Mouse (Mus musculus) MEL (cell line): ENCODE results near the gene Prps1. TPM values are rescaled to one million over a fixed set of nuclear protein-coding genes. Genes with fewer than 3 reads are reported as not detected.

Experiments
- DNase-seq: peaks from one replicate; pipeline ENCODE4 v3.0.0; 2011; ENCODE audit warnings: low read depth, low spot score
- H3K27ac ChIP-seq: 2 replicates; pipeline ENCODE4 v1.5.1; 2012; ENCODE audit warnings: low read depth, mild to moderate bottlenecking, control low read depth, low read length, moderate library complexity; ENCODE audit not compliant: control insufficient read depth
- H3K27me3 ChIP-seq, 2 experiments: fragments of 150-350 bp in 1 of 2; sonication (generic) in 1 of 2; 2 replicates each; pipeline ENCODE4 v1.6.1; 2012; ENCODE audit warnings: low read length in 2 of 2, mild to moderate bottlenecking in 2 of 2, improper control_type of control experiment in 1 of 2, moderate library complexity in 1 of 2; ENCODE audit not compliant: insufficient read depth in 2 of 2, control insufficient read depth in 1 of 2
- H3K36me3 ChIP-seq, 2 experiments: 2 replicates each; pipeline ENCODE4 v1.6.1; 2012 to 2014; ENCODE audit warnings: low read length in 2 of 2, improper control_type of control experiment in 1 of 2, inconsistent platforms in 1 of 2, mild to moderate bottlenecking in 1 of 2; ENCODE audit not compliant: insufficient read depth in 2 of 2, control insufficient read depth in 1 of 2
- H3K4me1 ChIP-seq, 2 experiments: fragments of 150-350 bp in 1 of 2; sonication (generic) in 1 of 2; 2 replicates each; pipeline ENCODE4 v1.6.1; 2012; ENCODE audit warnings: low read length in 2 of 2, improper control_type of control experiment in 1 of 2, mild to moderate bottlenecking in 1 of 2; ENCODE audit not compliant: insufficient read depth in 2 of 2, control insufficient read depth in 1 of 2
- H3K4me3 ChIP-seq, 2 experiments: fragments of 150-350 bp in 1 of 2; sonication (generic) in 1 of 2; 2 replicates each; pipeline ENCODE4 v1.5.1; 2012; ENCODE audit warnings: low read depth in 2 of 2, low read length in 2 of 2, mild to moderate bottlenecking in 2 of 2, moderate library complexity in 2 of 2, control low read depth in 1 of 2, improper control_type of control experiment in 1 of 2; ENCODE audit not compliant: control insufficient read depth in 1 of 2, insufficient read depth in 1 of 2
- H3K79me2 ChIP-seq: 2 replicates; pipeline ENCODE4 v1.6.1; 2012; ENCODE audit warnings: mild to moderate bottlenecking, low read length, moderate library complexity; ENCODE audit not compliant: control insufficient read depth, poor library complexity, insufficient read depth
- H3K9ac ChIP-seq: 2 replicates; pipeline ENCODE4 v1.6.1; 2012; ENCODE audit warnings: low read depth, mild to moderate bottlenecking, control low read depth, low read length, moderate library complexity; ENCODE audit not compliant: control insufficient read depth, poor library complexity, severe bottlenecking
- H3K9me3 ChIP-seq: fragments of 150-350 bp; sonication (generic); replicated peaks from 2 replicates; pipeline ENCODE4 v1.6.1; 2012; ENCODE audit warnings: mild to moderate bottlenecking, low read length, improper control_type of control experiment, moderate library complexity; ENCODE audit not compliant: insufficient read depth
- BHLHE40 ChIP-seq: IDR thresholded peaks from 2 replicates; pipeline ENCODE4 v1.6.1; 2012; ENCODE audit warnings: low read depth, mild to moderate bottlenecking, inconsistent platforms, low read length, improper control_type of control experiment, borderline replicate concordance
- CTCF ChIP-seq, 3 experiments: IDR thresholded peaks in 2 of 3; conservative IDR thresholded peaks in 1 of 3; 2 replicates each; pipeline ENCODE4 v1.5.1; 2011 to 2012; ENCODE audit warnings: low read length in 3 of 3, low read depth in 2 of 3, mild to moderate bottlenecking in 2 of 3, improper control_type of control experiment in 1 of 3, inconsistent platforms in 1 of 3, mixed read lengths in 1 of 3, moderate library complexity in 1 of 3; ENCODE audit not compliant: control insufficient read depth in 1 of 3, insufficient read depth in 1 of 3, poor library complexity in 1 of 3, severe bottlenecking in 1 of 3
- ETS1 ChIP-seq: IDR thresholded peaks from 2 replicates; pipeline ENCODE4 v1.6.1; 2012; ENCODE audit warnings: low read depth, mild to moderate bottlenecking, inconsistent platforms, low read length, improper control_type of control experiment, moderate library complexity
- GABPA ChIP-seq: IDR thresholded peaks from 2 replicates; pipeline ENCODE4 v1.6.1; 2012; ENCODE audit warnings: low read depth, mild to moderate bottlenecking, inconsistent platforms, low read length, improper control_type of control experiment, moderate library complexity
- GATA1 ChIP-seq: IDR thresholded peaks from 2 replicates; pipeline ENCODE4 v1.6.1; 2011; ENCODE audit warnings: low read depth, low read length, improper control_type of control experiment
- HCFC1 ChIP-seq: IDR thresholded peaks from 2 replicates; pipeline ENCODE4 v1.6.1; 2012; ENCODE audit warnings: low read depth, mild to moderate bottlenecking, inconsistent platforms, low read length, improper control_type of control experiment, moderate library complexity
- JUND ChIP-seq: IDR thresholded peaks from 2 replicates; pipeline ENCODE4 v1.6.1; 2011; ENCODE audit warnings: low read depth, mild to moderate bottlenecking, improper control_type of control experiment, low read length
- MAFK ChIP-seq: IDR thresholded peaks from 2 replicates; pipeline ENCODE4 v1.6.1; 2011; ENCODE audit warnings: low read depth, mild to moderate bottlenecking, low read length, improper control_type of control experiment, borderline replicate concordance
- MAX ChIP-seq: IDR thresholded peaks from 2 replicates; pipeline ENCODE4 v1.6.1; 2011; ENCODE audit warnings: low read length, improper control_type of control experiment
- MAZ ChIP-seq: IDR thresholded peaks from 2 replicates; pipeline ENCODE4 v1.6.1; 2012; ENCODE audit warnings: low read depth, mild to moderate bottlenecking, inconsistent platforms, low read length, improper control_type of control experiment
- MXI1 ChIP-seq: IDR thresholded peaks from 2 replicates; pipeline ENCODE4 v1.6.1; 2011; ENCODE audit warnings: mild to moderate bottlenecking, low read depth, low read length, improper control_type of control experiment
- MYB ChIP-seq: IDR thresholded peaks from 2 replicates; pipeline ENCODE4 v1.6.1; 2011; ENCODE audit warnings: mild to moderate bottlenecking, low read depth, low read length, improper control_type of control experiment
- MYC ChIP-seq: IDR thresholded peaks from 2 replicates; pipeline ENCODE4 v1.6.1; 2011; ENCODE audit warnings: low read depth, mild to moderate bottlenecking, low read length, improper control_type of control experiment, moderate library complexity
- NELFE ChIP-seq: IDR thresholded peaks from 2 replicates; pipeline ENCODE4 v1.6.1; 2011; ENCODE audit warnings: low read depth, low read length, improper control_type of control experiment
- POLR2A ChIP-seq, 2 experiments: IDR thresholded peaks; 2 replicates each; pipeline ENCODE4 v1.6.1; 2011 to 2012; ENCODE audit warnings: low read length in 2 of 2, mild to moderate bottlenecking in 2 of 2, control low read depth in 1 of 2, improper control_type of control experiment in 1 of 2, low read depth in 1 of 2, moderate library complexity in 1 of 2; ENCODE audit not compliant: control insufficient read depth in 1 of 2, insufficient read depth in 1 of 2, poor library complexity in 1 of 2
- RCOR1 ChIP-seq: IDR thresholded peaks from 2 replicates; pipeline ENCODE4 v1.6.1; 2012; ENCODE audit warnings: low read depth, mild to moderate bottlenecking, inconsistent platforms, low read length, improper control_type of control experiment
- TAL1 ChIP-seq: IDR thresholded peaks from 2 replicates; pipeline ENCODE4 v1.6.1; 2012; ENCODE audit warnings: mild to moderate bottlenecking, inconsistent platforms, low read length, moderate library complexity, mixed read lengths
- TBP ChIP-seq: IDR thresholded peaks from 2 replicates; pipeline ENCODE4 v1.8.0; 2011; ENCODE audit warnings: low read depth, low read length, improper control_type of control experiment
- TCF12 ChIP-seq: IDR thresholded peaks from 2 replicates; pipeline ENCODE4 v1.6.1; 2014; ENCODE audit warnings: low read depth, mild to moderate bottlenecking, inconsistent platforms, low read length, improper control_type of control experiment, moderate library complexity
- UBTF ChIP-seq: IDR thresholded peaks from 2 replicates; pipeline ENCODE4 v1.6.1; 2012; ENCODE audit warnings: low read depth, mild to moderate bottlenecking, inconsistent platforms, low read length, improper control_type of control experiment, moderate library complexity, borderline replicate concordance; ENCODE audit not compliant: insufficient read depth
- USF1 ChIP-seq: IDR thresholded peaks from 2 replicates; pipeline ENCODE4 v1.6.1; 2014; ENCODE audit warnings: low read depth, mild to moderate bottlenecking, inconsistent platforms, low read length, improper control_type of control experiment, moderate library complexity
- ZC3H11A ChIP-seq: IDR thresholded peaks from 2 replicates; pipeline ENCODE4 v1.6.1; 2012; ENCODE audit warnings: low read depth, mild to moderate bottlenecking, inconsistent platforms, low read length, improper control_type of control experiment
- ZKSCAN1 ChIP-seq: IDR thresholded peaks from 2 replicates; pipeline ENCODE4 v1.6.1; 2012; ENCODE audit warnings: low read depth, mild to moderate bottlenecking, inconsistent platforms, low read length, improper control_type of control experiment, moderate library complexity
- ZMIZ1 ChIP-seq: IDR thresholded peaks from 2 replicates; pipeline ENCODE4 v1.6.1; 2012; ENCODE audit warnings: low read depth, mild to moderate bottlenecking, inconsistent platforms, low read length, improper control_type of control experiment, moderate library complexity
- ZNF384 ChIP-seq: IDR thresholded peaks from 2 replicates; pipeline ENCODE4 v1.6.1; 2012; ENCODE audit warnings: low read depth, mild to moderate bottlenecking, inconsistent platforms, low read length, improper control_type of control experiment
- polyA plus RNA-seq, 2 experiments: library from polyadenylated mRNA; stranded (reverse) in 1 of 2; unstranded in 1 of 2; fragments of >175 nt in 1 of 2; fragments of >200 nt in 1 of 2; gene quantifications; 2 replicates each; pipeline versions ENCODE4 v1.2.1 to v1.2.4; 2012; ENCODE audit warnings: low replicate concordance in 2 of 2, low read depth in 1 of 2; ENCODE audit not compliant: insufficient read length in 2 of 2, insufficient read depth in 1 of 2, missing spikeins in 1 of 2
- total RNA-seq: library from RNA; depleted of rRNA; stranded (reverse); fragments of 300-350 nt; gene quantifications from 2 replicates; pipeline ENCODE4 v1.2.3, GENCODE M21; 2012

Gene Prps1
- total and polyA plus RNA-seq, 3 experiments, result 113 to 172 TPM; not detected in 1

- H3K79me2 ChIP-seq, result no peaks in the 10 kb centered on the region
- peaks cover 0 to 2% of the 10 kb centered on the region in 2 experiments; a peak in 1 of 4 replicates for H3K27me3 ChIP-seq
- no peaks in the 10 kb centered on the region for H3K9me3 ChIP-seq
- no peaks in the 10 kb centered on the region; a peak in 1 of 4 replicates for H3K36me3 ChIP-seq
- peaks cover 0 to 10% of the 10 kb centered on the region in 2 experiments; a peak in 2 of 4 replicates for H3K4me1 ChIP-seq
- TF ChIP-seq NELFE, result no peak
- no peak for TF ChIP-seq ZNF384
- TF ChIP-seq TBP, result no peak
- no peak for TF ChIP-seq BHLHE40
- TF ChIP-seq CTCF (IDR thresholded peaks at IDR 0.05 in 2 of 3, conservative IDR thresholded peaks at IDR 0.05 in 1 of 3; ENCODE audit: control insufficient read depth in 1 of 3, insufficient read depth in 1 of 3, low read depth in 2 of 3, low read length in 3 of 3, poor library complexity in 1 of 3, severe bottlenecking in 1 of 3), result no peak
- no peak for TF ChIP-seq ZC3H11A
- TF ChIP-seq ZKSCAN1, result no peak
- TF ChIP-seq MXI1, result no peak
- no peak for TF ChIP-seq MAX
- TF ChIP-seq TCF12, result no peak
- no peak for TF ChIP-seq ETS1
- TF ChIP-seq USF1, result no peak
- no peak for TF ChIP-seq POLR2A (IDR thresholded peaks at IDR 0.05; ENCODE audit: control insufficient read depth in 1 of 2, insufficient read depth in 1 of 2, low read depth in 1 of 2, low read length in 2 of 2, poor library complexity in 1 of 2)
- TF ChIP-seq MAZ, result no peak
- H3K9ac ChIP-seq, result no peak overlapping the region
- no peak overlapping the region for H3K27ac ChIP-seq
- no peak for DNase-seq
- H3K4me3 ChIP-seq, result no peak overlapping the region
These were observed 23.6 kb upstream of the Prps1 start for GRCm38 (mm10) chrX:140432786-140433185.

GRCm38 (mm10) chrX:140437906-140438305 is 18.5 kb upstream of the Prps1 start:
- no peak overlapping the region for H3K27ac ChIP-seq
- no peak for TF ChIP-seq ETS1
- TF ChIP-seq GABPA, result no peak
- TF ChIP-seq MAFK, result no peak
- no peak for TF ChIP-seq UBTF
- no peak for TF ChIP-seq ZNF384
- TF ChIP-seq TAL1, result no peak
- TF ChIP-seq NELFE, result no peak
- no peak for TF ChIP-seq RCOR1
- no peak for TF ChIP-seq TBP
- TF ChIP-seq ZMIZ1, result no peak
- TF ChIP-seq USF1, result no peak
- TF ChIP-seq JUND, result no peak
- TF ChIP-seq GATA1, result no peak
- no peak for TF ChIP-seq MAZ
- TF ChIP-seq ZKSCAN1, result no peak
- no peak for TF ChIP-seq MYB
- TF ChIP-seq POLR2A (IDR thresholded peaks at IDR 0.05; ENCODE audit: control insufficient read depth in 1 of 2, insufficient read depth in 1 of 2, low read depth in 1 of 2, low read length in 2 of 2, poor library complexity in 1 of 2), result no peak
- TF ChIP-seq MYC, result no peak
- no peak for TF ChIP-seq HCFC1
- H3K36me3 ChIP-seq, result no peaks in the 10 kb centered on the region
- H3K4me3 ChIP-seq, result no peak overlapping the region
- no peaks in the 10 kb centered on the region for H3K79me2 ChIP-seq
- no peaks in the 10 kb centered on the region for H3K9me3 ChIP-seq
- no peak overlapping the region for H3K9ac ChIP-seq
- no peak for DNase-seq
- no peaks in the 10 kb centered on the region for H3K4me1 ChIP-seq
- H3K27me3 ChIP-seq, result peaks cover 8 to 16% of the 10 kb centered on the region in 2 experiments
